Mouse (Mus musculus) layer of hippocampus, postnatal 14 days (tissue): ENCODE measurements around the gene Rabl6. TPM values are rescaled to one million over a fixed set of nuclear protein-coding genes. Genes with fewer than 3 reads are reported as not detected.
A peak's percentile ranks its signal among the peaks of the same experiment; 100 is the strongest.
"Not testable (repeated sequence)": the region's sequence is repeated elsewhere in the genome, so short reads cannot be mapped to it uniquely, and the experiment has no call there.

ENCODE experiments used
- DNase-seq, 2 experiments: peaks; one replicate each; pipeline ENCODE4 v3.0.0; 2021 to 2022; ENCODE audit warnings: low spot score in 2 of 2, mixed read lengths in 1 of 2
- total RNA-seq, 2 experiments: library from RNA; stranded (reverse); gene quantifications; 2 replicates each; pipeline ENCODE4 v1.2.3; 2021

The Rabl6 gene
- total RNA-seq, 2 experiments from 2014 or later: 105 to 107 TPM

DNA sequence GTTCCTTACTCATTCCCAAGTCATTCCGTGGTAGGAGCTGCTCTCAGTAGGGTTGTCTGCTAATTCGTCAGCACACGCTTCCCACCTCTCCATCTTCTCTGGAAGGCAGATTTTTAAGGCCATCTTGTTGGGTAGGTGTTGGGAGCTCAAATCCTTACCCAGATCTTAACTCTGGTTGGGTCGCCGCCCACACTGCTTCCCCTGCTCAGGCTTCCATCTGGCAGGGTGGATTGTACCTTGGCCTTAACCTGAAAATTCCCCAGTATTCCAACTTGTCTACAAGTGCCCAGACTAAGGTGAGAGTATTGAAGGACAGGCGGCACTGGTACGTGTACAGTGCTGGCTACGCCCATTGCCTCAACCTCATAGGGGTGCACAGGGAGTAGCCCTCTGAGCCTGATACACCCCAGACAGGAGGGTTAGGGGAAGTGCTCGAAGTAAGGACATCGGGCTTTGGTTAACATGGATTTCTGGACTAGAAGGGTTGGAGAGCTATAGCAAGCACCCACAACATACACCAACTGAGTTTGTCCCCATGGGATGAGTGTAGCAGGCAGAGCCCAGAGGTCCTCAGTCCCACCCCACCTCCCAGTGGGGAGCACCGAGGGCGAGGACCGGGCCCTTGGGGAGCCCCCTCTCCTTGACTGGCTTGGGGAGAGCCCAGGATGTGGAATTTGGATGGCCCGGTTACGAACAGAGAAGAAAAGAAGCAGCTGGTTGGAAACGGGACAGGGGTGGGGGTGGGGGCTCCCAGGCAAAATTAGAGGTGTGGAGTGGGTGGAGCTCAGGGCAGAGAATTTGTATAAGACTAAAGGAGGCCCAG lies 32.1 kb downstream of the Rabl6 start:
- DNase-seq: no peak

DNA sequence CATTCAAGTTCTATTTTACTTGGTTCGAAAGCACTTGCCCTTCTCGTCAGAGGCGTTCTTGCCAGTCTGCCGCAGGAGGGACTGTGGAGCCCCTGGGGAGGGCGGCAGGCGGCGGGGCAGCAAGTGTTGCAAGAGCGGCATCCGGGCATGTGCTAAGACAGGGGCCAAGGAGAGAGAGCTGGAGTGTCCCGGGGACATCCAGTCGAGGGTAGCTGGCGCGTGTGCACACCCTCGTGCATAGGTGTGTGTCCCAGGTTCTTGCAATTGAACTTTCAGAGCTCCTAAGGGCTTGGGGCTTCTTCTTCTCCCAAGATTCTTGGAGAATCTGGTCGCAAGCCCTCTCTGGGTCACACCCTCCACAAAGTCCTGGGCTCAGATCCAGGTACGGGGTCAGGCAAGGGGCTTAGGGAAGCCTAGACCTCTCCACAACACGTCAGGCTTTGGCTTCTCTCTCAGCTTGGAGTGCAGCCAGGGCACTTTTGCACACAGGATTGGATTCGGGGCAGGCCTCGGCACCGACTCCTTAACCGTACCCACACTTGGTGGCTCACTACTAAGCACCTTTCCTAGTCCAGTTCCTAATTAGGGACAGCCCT lies 32.8 kb downstream of the Rabl6 start:
- DNase-seq: peak; percentile 34 to 62

DNA sequence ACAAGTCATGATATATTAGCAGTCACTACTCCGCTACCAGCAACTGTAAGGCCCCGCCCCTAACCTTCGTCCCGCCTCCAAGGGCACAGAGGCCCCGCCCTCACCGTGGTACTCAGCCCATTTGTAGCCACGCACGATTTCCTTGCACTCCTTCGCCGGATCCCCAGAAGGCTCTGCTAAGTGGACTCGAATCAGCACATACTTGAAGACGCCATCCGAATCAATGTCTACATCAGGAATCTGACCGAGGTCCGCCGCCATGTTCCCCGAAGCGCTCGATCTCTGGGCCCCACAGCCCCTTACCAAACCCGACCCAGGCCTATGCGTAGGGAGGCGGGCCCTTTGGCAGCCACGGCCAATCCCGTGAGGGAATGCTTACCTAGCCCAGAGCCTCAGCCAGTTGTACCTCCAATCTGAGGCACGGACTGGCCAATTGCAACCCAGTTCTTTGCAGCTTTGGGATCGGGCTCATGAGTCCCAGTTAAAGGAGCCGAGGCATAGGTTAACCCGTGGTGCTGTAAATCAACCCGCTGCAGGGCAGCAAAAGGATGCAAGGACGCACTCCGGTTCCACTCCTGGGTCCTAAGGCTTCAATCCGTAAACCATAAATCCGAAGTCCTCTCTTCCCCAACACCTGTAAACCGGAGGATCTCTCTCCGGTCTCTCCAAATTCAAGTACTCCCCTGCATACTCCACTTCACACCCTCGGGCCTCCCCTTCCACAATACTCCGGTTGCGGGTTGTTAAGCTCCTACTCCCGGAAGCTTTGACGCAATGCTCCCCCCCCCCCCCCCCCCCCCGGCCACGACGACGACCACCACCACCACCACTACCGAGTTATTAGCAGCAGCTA lies 33.5 kb downstream of the Rabl6 start, which contains the start of the genes Mamdc4 and Phpt1:
Mamdc4 (minus strand) TSS at position 267 of the 853 bp plus-strand sequence.
Phpt1 (minus strand) TSS at position 646 of the 853 bp plus-strand sequence.
- DNase-seq: peak; percentile 98

DNA sequence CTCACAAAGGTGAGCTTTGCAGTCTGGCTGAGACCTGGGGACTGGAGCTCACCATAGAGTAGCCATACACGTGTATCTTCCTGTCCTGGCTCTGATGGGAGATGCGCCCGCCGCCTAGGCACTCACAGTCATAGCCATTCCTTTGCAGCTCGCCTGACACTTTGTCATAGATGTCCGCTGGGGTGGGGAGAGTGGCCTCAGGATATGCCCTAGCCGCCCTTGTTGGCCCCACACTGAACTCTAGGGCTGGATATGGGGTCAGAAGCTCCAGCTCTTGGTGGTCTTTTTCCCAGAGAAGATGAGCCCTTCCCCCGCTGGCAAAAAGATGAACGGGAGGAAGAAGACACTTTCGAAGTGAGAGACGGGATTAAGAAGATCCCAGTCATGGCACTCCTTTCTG lies 34.2 kb downstream of the Rabl6 start:
- DNase-seq: no peak

DNA sequence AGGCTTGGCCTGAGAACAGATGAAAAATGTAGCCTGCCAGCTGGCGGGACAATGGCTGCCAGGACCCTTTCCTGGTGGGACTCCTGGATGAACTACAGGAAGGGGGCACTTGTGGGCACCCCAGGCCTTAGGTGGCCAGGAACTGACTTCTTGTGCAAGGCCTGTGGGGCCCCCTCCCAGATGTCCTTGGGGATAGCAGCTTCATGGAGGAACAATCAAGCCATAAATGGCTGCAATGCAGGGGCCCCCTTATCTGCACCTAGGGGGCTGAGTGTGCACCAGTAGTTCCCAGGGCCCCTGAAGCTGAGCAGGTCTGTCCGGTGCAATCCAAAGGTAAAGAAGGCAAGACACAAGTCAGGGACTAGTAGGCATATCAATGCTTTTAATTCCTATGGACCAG lies 35.3 kb downstream of the Rabl6 start:
- DNase-seq: no peak

DNA sequence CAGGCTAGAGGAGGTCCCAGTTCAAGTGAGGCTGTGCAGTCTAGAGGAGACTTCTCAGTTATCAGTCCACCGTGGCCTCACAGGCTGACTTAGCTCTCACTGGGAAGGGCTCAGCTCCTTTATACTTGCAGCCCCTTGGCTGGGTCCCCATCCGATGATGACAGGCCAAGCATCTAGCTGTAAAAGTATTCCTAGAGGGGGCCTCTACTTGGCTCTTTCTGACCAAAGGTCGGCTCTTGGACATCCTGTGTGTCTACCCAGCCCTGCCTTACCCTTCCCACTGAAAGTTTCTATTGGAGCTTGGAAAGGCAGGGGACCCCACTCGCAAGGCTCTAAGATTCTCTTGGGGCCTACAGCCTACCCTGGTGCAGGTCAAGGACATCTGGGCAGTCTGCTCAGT lies 37.1 kb downstream of the Rabl6 start:
- no peak for DNase-seq

DNA sequence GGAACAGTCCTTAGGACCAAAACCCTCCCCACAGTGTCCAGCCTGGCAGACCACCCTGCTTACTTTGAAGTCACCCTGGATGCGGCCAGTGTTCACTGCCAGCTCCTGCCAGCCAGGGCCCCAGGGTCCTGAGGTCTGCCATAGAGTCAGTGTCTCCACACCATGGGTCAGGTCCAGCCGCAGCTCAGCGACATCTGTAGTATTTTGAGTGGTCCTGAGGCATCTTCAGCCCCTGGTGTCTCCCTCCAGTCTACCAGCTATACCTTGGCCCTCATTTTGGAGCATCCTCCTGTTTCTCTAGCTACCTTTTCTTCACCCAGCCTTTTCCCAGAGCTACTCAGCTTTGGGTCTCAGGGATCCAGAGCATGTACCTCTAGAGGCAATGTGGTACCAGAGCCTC lies 39.0 kb downstream of the Rabl6 start:
- DNase-seq: no peak

DNA sequence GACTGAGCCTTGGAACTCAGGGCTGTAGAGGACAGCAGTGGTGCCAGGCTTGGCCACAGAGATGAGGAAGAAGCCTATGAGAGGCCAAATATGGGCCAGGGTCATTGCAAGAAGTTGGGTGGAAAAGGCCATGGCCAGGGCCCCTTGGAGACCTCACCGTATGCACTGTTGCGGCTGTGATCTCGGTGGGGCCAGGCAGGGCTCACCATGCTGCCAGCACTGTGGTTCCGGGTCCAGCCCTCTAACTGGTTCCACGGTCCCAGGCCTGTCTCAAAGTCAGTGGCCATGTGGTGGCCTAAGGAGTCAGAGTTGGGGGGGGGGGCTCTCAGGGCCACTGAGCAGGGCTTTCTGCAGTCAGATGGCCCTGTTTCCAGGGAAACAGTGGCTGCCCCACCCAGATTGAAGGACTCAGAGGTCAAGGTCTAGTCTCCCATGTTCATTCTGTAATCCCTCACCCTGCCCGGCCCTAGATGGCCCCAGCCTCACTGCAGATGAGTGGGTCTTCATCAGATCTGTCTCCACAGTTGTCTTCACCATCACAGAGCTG lies 39.8 kb downstream of the Rabl6 start:
- no peak for DNase-seq

DNA sequence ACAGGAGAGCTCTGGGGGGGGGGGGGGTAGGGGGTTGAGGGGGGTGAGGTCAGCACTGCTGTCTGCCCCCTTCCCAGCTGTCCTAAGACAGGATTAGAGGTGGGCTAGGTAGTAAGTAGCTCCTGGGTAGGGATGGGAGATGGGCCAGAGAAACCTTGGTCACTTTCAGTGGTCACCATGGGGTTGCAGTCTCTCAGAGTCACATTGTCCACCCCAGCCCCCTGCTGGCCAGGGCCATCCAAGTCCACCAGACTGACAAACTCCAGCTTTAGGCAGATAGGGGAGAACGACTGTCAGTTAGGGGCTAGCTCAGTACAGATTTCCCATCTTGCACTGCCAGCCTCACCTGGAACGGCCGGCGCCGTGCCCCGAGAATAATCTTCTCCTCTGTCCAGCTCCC lies 41.8 kb downstream of the Rabl6 start:
- DNase-seq: no peak

DNA sequence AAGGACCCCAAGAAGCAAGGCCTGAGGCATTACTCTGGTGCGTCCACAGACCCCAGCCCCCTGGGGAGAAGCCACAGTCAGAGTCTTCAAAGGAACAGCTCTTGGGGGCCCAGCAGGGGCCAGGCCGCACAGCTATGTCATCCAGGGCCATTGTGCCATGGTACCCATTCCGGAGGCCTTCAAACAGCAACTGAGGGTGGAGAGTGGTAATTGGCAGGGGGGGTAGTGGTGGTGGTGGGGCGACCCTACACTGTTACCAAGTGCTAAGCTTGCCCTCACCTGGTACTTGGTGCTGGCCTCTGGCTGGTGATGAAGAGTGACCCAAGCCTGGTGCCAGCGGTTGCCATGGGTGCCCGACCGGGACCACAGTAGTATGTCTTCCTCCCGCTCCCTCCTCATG lies 42.6 kb downstream of the Rabl6 start:
- DNase-seq: no peak

DNA sequence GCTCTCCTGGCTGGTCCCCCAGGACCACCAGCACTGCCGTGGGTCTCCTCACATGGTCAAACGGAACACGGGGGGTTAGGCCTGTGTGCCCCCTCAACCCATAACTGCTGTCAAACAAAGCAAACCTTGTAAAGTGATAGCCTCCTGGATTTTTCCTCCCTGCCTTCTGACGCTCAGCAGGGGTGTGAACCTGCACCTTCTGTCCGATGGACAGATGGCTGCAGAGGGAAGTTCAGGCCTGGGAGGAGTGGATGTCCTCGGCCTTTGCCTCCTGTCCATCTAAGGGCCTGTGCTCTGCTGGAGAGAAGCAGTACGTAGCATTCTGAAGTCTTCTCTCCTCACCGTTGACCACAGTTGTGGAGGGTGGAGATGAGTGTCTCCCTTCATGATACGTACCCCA lies 46.4 kb downstream of the Rabl6 start:
- DNase-seq: no peak

DNA sequence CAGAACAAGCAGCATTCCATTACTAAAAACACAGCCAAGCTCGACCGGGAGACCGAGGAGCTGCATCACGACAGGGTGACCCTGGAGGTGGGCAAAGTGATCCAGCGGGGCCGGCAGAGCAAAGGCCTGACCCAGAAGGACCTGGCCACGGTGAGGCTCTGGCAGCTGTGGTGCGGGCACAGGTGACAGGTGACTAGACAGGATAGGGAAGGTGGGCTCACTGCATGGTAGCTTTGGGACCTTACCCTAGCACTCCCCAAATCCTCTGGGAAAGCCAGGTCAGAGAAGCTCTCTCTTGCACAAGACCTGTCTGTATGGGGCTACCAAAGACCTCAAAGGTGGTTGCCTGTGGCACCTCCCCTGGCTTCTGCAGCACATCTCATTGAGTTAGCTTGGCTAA lies 47.8 kb downstream of the Rabl6 start:
- no peak for DNase-seq

DNA sequence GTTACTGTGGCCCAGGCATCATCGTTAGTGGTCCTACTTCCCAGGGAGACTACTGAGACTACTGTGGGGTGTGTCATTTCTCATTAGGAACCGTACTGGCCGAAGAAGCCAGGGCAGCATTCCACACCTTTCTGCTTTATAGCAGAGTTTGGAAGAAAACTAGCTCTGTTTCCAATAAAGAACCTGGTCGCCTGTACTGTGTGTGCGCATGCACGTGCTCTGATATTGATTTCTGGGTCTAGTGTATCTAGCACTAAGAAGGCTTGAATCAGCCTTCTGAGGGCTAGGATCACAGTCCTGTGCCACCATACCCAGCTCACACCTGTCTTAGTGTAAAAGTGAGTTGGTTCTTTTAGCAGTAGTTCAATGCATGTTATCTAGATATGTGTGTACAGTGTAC lies 49.5 kb downstream of the Rabl6 start:
- DNase-seq: no peak

DNA sequence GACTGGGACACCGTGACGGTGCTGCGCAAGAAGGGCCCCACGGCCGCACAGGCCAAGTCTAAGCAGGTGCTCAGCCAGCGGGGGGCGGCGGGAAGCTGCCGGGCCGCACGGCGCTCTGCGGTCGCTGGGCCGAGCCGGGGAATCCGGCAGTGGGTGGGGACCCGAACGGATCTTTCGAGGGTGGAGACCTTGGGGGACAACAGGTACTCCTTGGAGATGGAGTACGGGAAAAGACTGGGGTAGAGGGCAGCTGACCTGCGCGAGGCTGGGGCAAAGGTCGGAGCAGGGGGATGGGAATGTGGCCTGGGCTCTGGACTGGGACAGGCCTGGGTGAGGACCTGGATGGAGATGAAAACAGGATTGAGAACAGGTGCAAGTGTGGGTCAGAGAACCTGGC lies 50.4 kb downstream of the Rabl6 start:
- no peak for DNase-seq

DNA sequence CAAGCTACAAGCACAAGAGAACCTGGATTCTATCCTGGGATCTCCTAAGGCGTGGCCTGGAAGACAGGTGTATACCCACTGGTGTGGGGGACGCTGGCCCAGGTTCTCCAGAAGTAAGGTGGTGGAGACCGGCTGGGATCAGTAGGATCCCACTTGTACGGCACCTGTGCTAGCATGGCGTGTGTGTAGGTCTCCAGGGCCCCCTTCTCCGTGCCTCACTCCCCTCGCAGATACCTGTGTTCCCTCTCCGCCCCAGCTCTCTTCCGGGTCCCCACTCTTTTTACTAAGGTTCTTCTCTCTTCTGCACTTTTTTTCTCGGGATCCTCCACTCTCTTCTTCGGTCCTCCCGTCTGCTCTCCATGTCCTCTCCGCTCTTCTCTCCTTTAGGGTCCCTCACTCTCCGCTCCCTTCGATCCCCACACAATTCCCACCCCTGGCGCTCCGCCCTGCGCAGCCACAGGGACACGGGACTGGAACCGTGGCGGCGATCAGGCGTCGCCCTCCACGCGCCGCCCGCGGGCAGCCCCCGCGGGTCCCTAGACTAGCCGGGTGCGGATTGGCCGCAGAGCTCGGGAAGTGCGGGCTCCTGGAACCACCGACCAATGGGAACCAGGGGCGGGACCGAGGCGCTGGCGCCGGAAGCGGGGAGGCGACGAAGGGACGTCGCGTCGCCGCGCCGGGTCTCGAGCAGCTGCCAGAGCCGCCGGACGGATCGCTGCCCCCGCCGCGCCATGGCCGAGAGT lies 50.9 kb downstream of the Rabl6 start, which contains the start of gene Edf1:
Edf1 (plus strand) TSS at position 627 of the 743 bp plus-strand sequence.
- peak; percentile 91 to 96 for DNase-seq

DNA sequence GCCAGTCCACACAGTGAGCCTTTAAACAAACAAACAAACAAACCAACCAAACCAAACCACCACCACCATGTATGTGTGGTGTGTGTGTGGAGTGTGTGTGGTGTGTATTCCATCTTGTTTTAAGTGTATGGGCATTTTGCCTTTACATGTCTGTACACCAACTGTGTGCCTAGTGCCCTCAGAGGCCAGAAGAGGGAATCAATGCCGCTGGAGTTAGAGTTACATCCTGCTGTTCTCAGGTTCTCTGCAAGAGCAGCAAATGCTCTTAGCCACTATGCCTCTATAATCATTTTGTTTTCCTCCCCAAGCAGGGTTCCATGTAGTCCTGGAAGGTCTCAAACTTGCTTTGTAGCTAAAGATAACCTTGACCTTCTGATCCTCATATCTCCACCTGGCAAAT lies 52.0 kb downstream of the Rabl6 start:
- no peak for DNase-seq

DNA sequence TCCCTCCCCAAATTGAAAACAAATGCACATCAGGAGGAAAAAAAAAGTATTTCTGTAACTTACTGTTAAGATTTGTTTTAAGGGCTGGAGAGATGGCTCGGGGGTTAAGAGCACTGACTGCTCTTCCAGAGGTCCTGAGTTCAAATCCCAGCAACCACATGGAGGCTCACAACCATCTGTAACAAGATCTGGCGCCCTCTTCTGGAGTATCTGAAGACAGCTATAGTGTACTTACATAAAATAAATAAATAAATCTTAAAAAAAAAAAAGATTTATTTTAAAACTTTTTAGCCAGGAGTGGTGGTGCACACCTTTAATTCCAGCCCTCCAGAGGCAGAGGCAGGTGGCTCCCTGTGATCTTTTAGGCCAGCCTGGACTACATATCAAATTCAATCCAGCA lies 52.8 kb downstream of the Rabl6 start:
- not testable (repeated sequence) for DNase-seq

DNA sequence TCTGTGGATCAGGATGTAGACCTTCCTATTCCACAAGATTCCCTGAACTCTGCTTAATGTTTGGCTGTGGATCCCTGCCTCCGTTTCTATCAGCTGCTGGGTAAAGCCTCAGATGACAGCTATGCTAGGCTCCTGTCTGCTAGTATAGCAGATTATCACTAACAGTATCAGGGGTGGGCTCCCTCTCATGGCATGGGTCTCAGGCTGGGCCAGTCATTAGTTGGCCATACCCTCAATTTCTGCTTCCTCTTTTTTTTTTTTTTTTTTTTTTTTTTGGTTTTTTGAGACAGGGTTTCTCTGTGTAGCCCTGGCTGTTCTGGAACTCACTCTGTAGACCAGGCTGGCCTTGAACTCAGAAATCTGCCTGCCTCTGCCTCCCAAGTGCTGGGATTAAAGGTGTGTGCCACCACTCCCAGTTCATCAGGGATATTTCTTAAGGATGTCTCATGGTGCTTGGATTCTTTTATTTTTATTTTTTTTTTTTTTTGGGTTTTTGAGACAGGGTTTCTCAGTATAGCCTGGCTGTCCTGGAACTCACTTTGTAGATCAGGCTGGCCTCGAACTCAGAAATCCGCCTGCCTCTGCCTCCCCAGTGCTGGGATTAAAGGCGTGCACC lies 55.0 kb downstream of the Rabl6 start:
- not testable (repeated sequence) for DNase-seq

DNA sequence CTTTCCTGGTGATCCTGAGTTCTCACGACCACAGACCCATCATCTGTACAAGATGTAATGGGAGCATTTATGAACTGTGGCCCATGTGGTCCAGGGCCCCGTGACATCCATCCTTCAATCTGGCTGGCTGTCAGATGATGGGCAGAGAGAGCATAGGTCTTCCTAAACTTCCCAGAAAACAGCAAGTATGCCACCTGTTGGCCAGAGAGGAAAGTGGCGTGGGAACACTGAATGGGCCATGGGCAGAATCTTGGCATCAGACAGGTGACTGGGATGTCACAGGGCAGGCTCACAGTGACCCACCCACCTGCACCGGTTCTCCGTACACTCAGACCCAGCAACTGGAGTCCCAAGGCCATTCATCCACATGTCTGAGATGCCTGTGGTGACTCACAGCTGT lies 57.1 kb downstream of the Rabl6 start:
- DNase-seq: peak in 1 of 2 experiments; percentile 47
